Mouse (Mus musculus): ENCODE results near the gene Il9. TPM values are rescaled to one million over a fixed set of nuclear protein-coding genes. Genes with fewer than 3 reads are reported as not detected.

The Il9 gene
- polyA plus RNA-seq, 1 experiment from 2014 or later: not detected

- H3K9ac ChIP-seq: no peak overlapping the region
- no peaks in the 10 kb centered on the region for H3K27me3 ChIP-seq (ENCODE audit: control insufficient read depth, insufficient read depth, low read length)
- no peak overlapping the region for H3K27ac ChIP-seq
- H3K4me3 ChIP-seq (replicated peaks; ENCODE audit: low read length): no peak overlapping the region
- H3K4me1 ChIP-seq (replicated peaks; ENCODE audit: control insufficient read depth, insufficient read depth, low read length): no peaks in the 10 kb centered on the region
- no peak for ATAC-seq (ENCODE audit: low FRiP score)
- H3K36me3 ChIP-seq (replicated peaks; ENCODE audit: control insufficient read depth, insufficient read depth): no peaks in the 10 kb centered on the region
- no peak overlapping the region for H3K4me2 ChIP-seq (replicated peaks)
- no peaks in the 10 kb centered on the region for H3K9me3 ChIP-seq (ENCODE audit: control insufficient read depth, low read length)
- DNase-seq (ENCODE audit: low spot score): no peak
These were observed 31.5 kb upstream of the Il9 start for GRCm38 (mm10) chr13:56513595-56513994.

- Histone ChIP-seq H3K27me3 (ENCODE audit: control insufficient read depth, insufficient read depth, low read length) (no peaks in the 10 kb centered on the region), H3K4me2 (replicated peaks) (no peak overlapping the region), H3K4me1 (replicated peaks; ENCODE audit: control insufficient read depth, insufficient read depth, low read length) (no peaks in the 10 kb centered on the region), H3K36me3 (replicated peaks; ENCODE audit: control insufficient read depth, insufficient read depth) (no peaks in the 10 kb centered on the region), H3K9ac (no peak overlapping the region), H3K9me3 (ENCODE audit: control insufficient read depth, low read length) (no peaks in the 10 kb centered on the region), H3K27ac (no peak overlapping the region), H3K4me3 (replicated peaks; ENCODE audit: low read length) (no peak overlapping the region)
- ATAC-seq (ENCODE audit: low FRiP score) (no peak), DNase-seq (ENCODE audit: low spot score) (no peak)
- 81% methylated on average over 2 of the region's 2 CpGs for WGBS
These were observed 27.8 kb upstream of the Il9 start for GRCm38 (mm10) chr13:56509796-56510195.

GRCm38 (mm10) chr13:56506871-56507496 is 24.9 kb upstream of the Il9 start:
- DNase-seq (ENCODE audit: low spot score) (no peak), ATAC-seq (ENCODE audit: low FRiP score) (no peak)
- Histone ChIP-seq H3K9ac (no peak overlapping the region), H3K27me3 (ENCODE audit: control insufficient read depth, insufficient read depth, low read length) (no peaks in the 10 kb centered on the region), H3K9me3 (ENCODE audit: control insufficient read depth, low read length) (no peaks in the 10 kb centered on the region), H3K4me3 (replicated peaks; ENCODE audit: low read length) (no peak overlapping the region), H3K27ac (no peak overlapping the region), H3K36me3 (replicated peaks; ENCODE audit: control insufficient read depth, insufficient read depth) (no peaks in the 10 kb centered on the region), H3K4me1 (replicated peaks; ENCODE audit: control insufficient read depth, insufficient read depth, low read length) (no peaks in the 10 kb centered on the region), H3K4me2 (replicated peaks) (no peak overlapping the region)
- WGBS: 83% methylated on average over 6 of the region's 6 CpGs

- no peak overlapping the region for H3K4me2 ChIP-seq (replicated peaks)
- no peak overlapping the region for H3K9ac ChIP-seq
- H3K9me3 ChIP-seq (ENCODE audit: control insufficient read depth, low read length): no peaks in the 10 kb centered on the region
- H3K27ac ChIP-seq: no peak overlapping the region
- H3K4me3 ChIP-seq (replicated peaks; ENCODE audit: low read length): no peak overlapping the region
- H3K4me1 ChIP-seq (replicated peaks; ENCODE audit: control insufficient read depth, insufficient read depth, low read length): no peaks in the 10 kb centered on the region
- H3K36me3 ChIP-seq (replicated peaks; ENCODE audit: control insufficient read depth, insufficient read depth): no peaks in the 10 kb centered on the region
- H3K27me3 ChIP-seq (ENCODE audit: control insufficient read depth, insufficient read depth, low read length): no peaks in the 10 kb centered on the region
- ATAC-seq (ENCODE audit: low FRiP score): no peak
- 79% methylated on average over 6 of the region's 6 CpGs for WGBS
- no peak for DNase-seq (ENCODE audit: low spot score)
These were observed 19.9 kb upstream of the Il9 start for GRCm38 (mm10) chr13:56501866-56502420.

GRCm38 (mm10) chr13:56500636-56501035 is 18.6 kb upstream of the Il9 start:
- H3K9me3 ChIP-seq (ENCODE audit: control insufficient read depth, low read length): no peaks in the 10 kb centered on the region
- H3K4me3 ChIP-seq (replicated peaks; ENCODE audit: low read length): no peak overlapping the region
- no peaks in the 10 kb centered on the region for H3K4me1 ChIP-seq (replicated peaks; ENCODE audit: control insufficient read depth, insufficient read depth, low read length)
- no peak overlapping the region for H3K4me2 ChIP-seq (replicated peaks)
- DNase-seq (ENCODE audit: low spot score) (no peak), ATAC-seq (ENCODE audit: low FRiP score) (no peak)
- H3K9ac ChIP-seq: no peak overlapping the region
- H3K36me3 ChIP-seq (replicated peaks; ENCODE audit: control insufficient read depth, insufficient read depth): no peaks in the 10 kb centered on the region
- H3K27me3 ChIP-seq (ENCODE audit: control insufficient read depth, insufficient read depth, low read length): no peaks in the 10 kb centered on the region
- H3K27ac ChIP-seq: no peak overlapping the region
- 95% methylated on average over 8 of the region's 8 CpGs for WGBS

- no peak for ATAC-seq (ENCODE audit: low FRiP score)
- no peak overlapping the region for H3K4me2 ChIP-seq (replicated peaks)
- no peaks in the 10 kb centered on the region for H3K9me3 ChIP-seq (ENCODE audit: control insufficient read depth, low read length)
- no peak overlapping the region for H3K27ac ChIP-seq
- H3K4me3 ChIP-seq (replicated peaks; ENCODE audit: low read length): no peak overlapping the region
- no peaks in the 10 kb centered on the region for H3K4me1 ChIP-seq (replicated peaks; ENCODE audit: control insufficient read depth, insufficient read depth, low read length)
- 88% methylated on average over 3 of the region's 3 CpGs for WGBS
- H3K36me3 ChIP-seq (replicated peaks; ENCODE audit: control insufficient read depth, insufficient read depth): no peaks in the 10 kb centered on the region
- DNase-seq (ENCODE audit: low spot score): no peak
- no peaks in the 10 kb centered on the region for H3K27me3 ChIP-seq (ENCODE audit: control insufficient read depth, insufficient read depth, low read length)
- H3K9ac ChIP-seq: no peak overlapping the region
These were observed 18.1 kb upstream of the Il9 start for GRCm38 (mm10) chr13:56500132-56500531.

GRCm38 (mm10) chr13:56494440-56494839 is 12.4 kb upstream of the Il9 start:
- no peak overlapping the region for H3K4me3 ChIP-seq (replicated peaks; ENCODE audit: low read length)
- H3K27ac ChIP-seq: no peak overlapping the region
- H3K36me3 ChIP-seq (replicated peaks; ENCODE audit: control insufficient read depth, insufficient read depth): no peaks in the 10 kb centered on the region
- DNase-seq (ENCODE audit: low spot score): no peak
- H3K4me2 ChIP-seq (replicated peaks): no peak overlapping the region
- ATAC-seq (ENCODE audit: low FRiP score): no peak
- no peaks in the 10 kb centered on the region for H3K27me3 ChIP-seq (ENCODE audit: control insufficient read depth, insufficient read depth, low read length)
- no peak overlapping the region for H3K9ac ChIP-seq
- WGBS: 19% methylated on average over 3 of the region's 3 CpGs
- H3K4me1 ChIP-seq (replicated peaks; ENCODE audit: control insufficient read depth, insufficient read depth, low read length): no peaks in the 10 kb centered on the region
- no peaks in the 10 kb centered on the region for H3K9me3 ChIP-seq (ENCODE audit: control insufficient read depth, low read length)

- H3K4me3 ChIP-seq (replicated peaks; ENCODE audit: low read length): no peak overlapping the region
- no peaks in the 10 kb centered on the region for H3K4me1 ChIP-seq (replicated peaks; ENCODE audit: control insufficient read depth, insufficient read depth, low read length)
- no peak for DNase-seq (ENCODE audit: low spot score)
- no peaks in the 10 kb centered on the region for H3K27me3 ChIP-seq (ENCODE audit: control insufficient read depth, insufficient read depth, low read length)
- no peaks in the 10 kb centered on the region for H3K9me3 ChIP-seq (ENCODE audit: control insufficient read depth, low read length)
- H3K4me2 ChIP-seq (replicated peaks): no peak overlapping the region
- no peak overlapping the region for H3K27ac ChIP-seq
- no peak for ATAC-seq (ENCODE audit: low FRiP score)
- WGBS: 79% methylated on average over 5 of the region's 5 CpGs
- H3K9ac ChIP-seq: no peak overlapping the region
- H3K36me3 ChIP-seq (replicated peaks; ENCODE audit: control insufficient read depth, insufficient read depth): no peaks in the 10 kb centered on the region
These were observed 6.0 kb upstream of the Il9 start for GRCm38 (mm10) chr13:56488012-56488411.

GRCm38 (mm10) chr13:56478027-56478426 is 4.0 kb downstream of the Il9 start:
- H3K36me3 ChIP-seq (replicated peaks; ENCODE audit: control insufficient read depth, insufficient read depth): no peaks in the 10 kb centered on the region
- no peak overlapping the region for H3K27ac ChIP-seq
- 77% methylated on average over 6 of the region's 6 CpGs for WGBS
- H3K4me1 ChIP-seq (replicated peaks; ENCODE audit: control insufficient read depth, insufficient read depth, low read length): no peaks in the 10 kb centered on the region
- no peak for DNase-seq (ENCODE audit: low spot score)
- ATAC-seq (ENCODE audit: low FRiP score): no peak
- no peak overlapping the region for H3K4me2 ChIP-seq (replicated peaks)
- H3K9ac ChIP-seq: no peak overlapping the region
- no peaks in the 10 kb centered on the region for H3K27me3 ChIP-seq (ENCODE audit: control insufficient read depth, insufficient read depth, low read length)
- H3K9me3 ChIP-seq (ENCODE audit: control insufficient read depth, low read length): no peaks in the 10 kb centered on the region
- no peak overlapping the region for H3K4me3 ChIP-seq (replicated peaks; ENCODE audit: low read length)

- no peaks in the 10 kb centered on the region for H3K27me3 ChIP-seq (ENCODE audit: control insufficient read depth, insufficient read depth, low read length)
- H3K4me1 ChIP-seq (replicated peaks; ENCODE audit: control insufficient read depth, insufficient read depth, low read length): no peaks in the 10 kb centered on the region
- no peak overlapping the region for H3K9ac ChIP-seq
- H3K4me2 ChIP-seq (replicated peaks): no peak overlapping the region
- 56% methylated on average over 6 of the region's 6 CpGs for WGBS
- no peak overlapping the region for H3K27ac ChIP-seq
- no peaks in the 10 kb centered on the region for H3K36me3 ChIP-seq (replicated peaks; ENCODE audit: control insufficient read depth, insufficient read depth)
- H3K9me3 ChIP-seq (ENCODE audit: control insufficient read depth, low read length): no peaks in the 10 kb centered on the region
- DNase-seq (ENCODE audit: low spot score) (no peak), ATAC-seq (ENCODE audit: low FRiP score) (no peak)
- no peak overlapping the region for H3K4me3 ChIP-seq (replicated peaks; ENCODE audit: low read length)
These were observed 4.8 kb downstream of the Il9 start for GRCm38 (mm10) chr13:56477271-56477670.

All from hindbrain, embryonic 14.5 days (tissue).